Mouse (Mus musculus) kidney, embryonic 15.5 days (tissue): ENCODE measurements at regions not wholly inside any gene's neighbourhood (a gene's known extent, or its start where the extent isn't known, plus 50 kb on each side); places are given as distances from the start of the nearest gene placed in this dataset.
"Not testable (repeated sequence)": the region's sequence is repeated elsewhere in the genome, so short reads cannot be mapped to it uniquely, and the experiment has no call there.

Experiments
- ATAC-seq: fragments of 200-750 bp; cut with Nextera tagmentation; replicated peaks from 2 replicates; pipeline ENCODE4 v1.8.0; 2017; ENCODE audit warnings: moderate TSS enrichment; ENCODE audit not compliant: low FRiP score
- H3K27ac ChIP-seq: fragments of 300-500 bp; sonication (generic); 2 replicates; pipeline ENCODE4 v1.5.1; 2015; ENCODE audit warnings: mild to moderate bottlenecking, inconsistent platforms
- H3K27me3 ChIP-seq: fragments of 300-500 bp; sonication (generic); 2 replicates; pipeline ENCODE4 v1.6.1; 2015; ENCODE audit warnings: inconsistent platforms
- H3K36me3 ChIP-seq: fragments of 300-500 bp; sonication (generic); 2 replicates; pipeline ENCODE4 v1.6.1; 2015; ENCODE audit warnings: inconsistent platforms
- H3K4me1 ChIP-seq: fragments of 300-500 bp; sonication (generic); 2 replicates; pipeline ENCODE4 v1.6.1; 2015; ENCODE audit warnings: inconsistent platforms
- H3K4me2 ChIP-seq: fragments of 300-500 bp; sonication (generic); 2 replicates; pipeline ENCODE4 v1.6.1; 2015; ENCODE audit warnings: moderate library complexity, mild to moderate bottlenecking, inconsistent platforms
- H3K4me3 ChIP-seq: fragments of 300-500 bp; sonication (generic); replicated peaks from 2 replicates; pipeline ENCODE4 v1.5.1; 2015; ENCODE audit warnings: mild to moderate bottlenecking, inconsistent platforms
- H3K9ac ChIP-seq: fragments of 300-500 bp; sonication (generic); 2 replicates; pipeline ENCODE4 v1.6.1; 2015; ENCODE audit warnings: mild to moderate bottlenecking, inconsistent platforms
- H3K9me3 ChIP-seq: fragments of 300-500 bp; sonication (generic); replicated peaks from 2 replicates; pipeline ENCODE4 v1.6.1; 2016; ENCODE audit warnings: inconsistent platforms
- WGBS: fragments of 180-500 bp; shearing (Covaris S2); methylation state at CpG from one replicate; pipeline ENCODE4 v1.1.7; 2015; ENCODE audit warnings: mixed read lengths; 5-methylcytosine and 5-hydroxymethylcytosine counted together

- not testable (repeated sequence) for H3K4me2 ChIP-seq, H3K4me1 ChIP-seq, H3K4me3 ChIP-seq, H3K27ac ChIP-seq, H3K27me3 ChIP-seq, H3K9ac ChIP-seq, H3K36me3 ChIP-seq, ATAC-seq, H3K9me3 ChIP-seq
- 59% methylated on average over 3 of the region's 3 CpGs for WGBS
Measured at GRCm38 (mm10) chr3:59563486-59564006, 166.0 kb upstream of the Gm5538 start.

DNA sequence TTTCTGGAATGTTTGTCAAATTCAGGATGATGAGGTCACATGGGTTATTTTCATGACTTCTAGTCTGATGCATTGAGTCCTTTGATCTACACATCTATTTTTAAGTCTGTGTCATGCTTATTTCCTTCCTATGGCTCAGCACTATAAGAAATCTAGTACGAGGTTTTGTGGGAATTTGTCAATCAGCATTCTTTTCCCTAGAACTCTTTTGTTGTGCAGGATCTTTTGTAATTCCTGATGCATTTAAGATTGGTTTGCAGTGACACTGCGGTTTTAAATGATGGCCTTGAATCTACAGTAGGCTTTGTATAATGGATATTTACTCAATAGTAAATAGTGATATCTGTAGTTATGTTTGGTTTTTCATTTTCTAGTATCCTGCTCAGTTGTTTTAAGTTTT lies 187.0 kb upstream of the Gm5538 start:
- no peak overlapping the region for H3K4me2 ChIP-seq
- no peak overlapping the region for H3K27ac ChIP-seq
- H3K9ac ChIP-seq, result no peak overlapping the region
- H3K4me1 ChIP-seq, result no peaks in the 10 kb centered on the region
- no peak for ATAC-seq
- WGBS, result 67% methylated on average over 2 of the region's 2 CpGs
- no peaks in the 10 kb centered on the region for H3K27me3 ChIP-seq
- H3K36me3 ChIP-seq, result no peaks in the 10 kb centered on the region
- no peak overlapping the region for H3K4me3 ChIP-seq
- no peaks in the 10 kb centered on the region for H3K9me3 ChIP-seq

GRCm38 (mm10) chr3:59540547-59540946 lies 189.0 kb upstream of the Gm5538 start:
- not testable (repeated sequence) for H3K4me3 ChIP-seq, ATAC-seq, H3K36me3 ChIP-seq, H3K4me1 ChIP-seq, H3K27me3 ChIP-seq, H3K27ac ChIP-seq, H3K4me2 ChIP-seq, H3K9ac ChIP-seq, H3K9me3 ChIP-seq

DNA sequence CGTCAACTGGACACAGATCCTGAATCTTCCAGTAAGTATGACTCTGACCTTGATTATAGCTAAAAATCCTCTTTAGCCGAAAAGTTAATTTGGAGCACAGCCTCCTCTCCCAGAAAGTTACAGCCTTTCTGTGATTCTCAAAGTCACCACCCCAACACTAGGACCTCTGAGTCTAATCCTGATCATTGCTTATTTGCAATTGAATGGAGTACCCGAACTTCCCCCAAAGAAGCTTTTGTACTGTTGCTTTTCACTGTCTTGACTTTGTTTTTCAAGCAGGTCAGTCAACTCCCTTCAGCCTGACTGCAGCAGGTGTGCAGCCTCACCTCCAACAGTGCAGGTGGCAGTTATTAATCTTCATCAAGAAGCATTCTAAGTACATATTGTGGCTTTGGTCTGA lies 189.7 kb upstream of the Gm5538 start:
- H3K27ac ChIP-seq, ATAC-seq, H3K9ac ChIP-seq, H3K4me3 ChIP-seq, H3K36me3 ChIP-seq, H3K4me1 ChIP-seq, H3K4me2 ChIP-seq, H3K9me3 ChIP-seq, H3K27me3 ChIP-seq: not testable (repeated sequence)
- 92% methylated on average over 3 of the region's 3 CpGs for WGBS

DNA sequence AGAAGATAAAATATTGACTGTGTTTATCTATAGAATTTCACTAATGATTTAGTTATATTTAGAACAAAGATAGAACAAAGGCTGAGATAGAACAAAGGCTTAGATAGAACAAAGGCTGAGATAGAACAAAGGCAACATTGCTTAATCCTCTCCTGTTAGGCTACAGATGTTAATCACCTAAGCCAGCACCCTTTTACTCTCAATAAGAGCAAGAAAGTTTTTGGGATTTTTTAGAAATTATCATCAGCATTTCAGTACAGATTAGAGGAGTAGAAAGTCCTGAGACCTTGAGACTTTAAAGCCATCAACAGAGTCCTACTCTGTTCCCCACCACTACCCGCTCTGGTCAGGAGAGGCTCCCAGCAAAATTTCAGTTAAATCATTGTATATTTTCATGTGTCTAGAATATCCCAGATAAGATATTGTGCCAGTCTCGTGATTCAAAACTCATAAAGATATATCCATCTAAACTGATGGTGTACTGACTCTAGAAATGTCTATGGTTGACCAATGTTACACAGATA lies 187.2 kb upstream of the Igsf10 start:
- Histone ChIP-seq H3K9me3 (no peaks in the 10 kb centered on the region), H3K27me3 (no peaks in the 10 kb centered on the region), H3K4me1 (no peaks in the 10 kb centered on the region), H3K4me2 (no peak overlapping the region), H3K4me3 (no peak overlapping the region), H3K27ac (no peak overlapping the region), H3K36me3 (no peaks in the 10 kb centered on the region), H3K9ac (no peak overlapping the region)
- ATAC-seq, result no peak
- 83% methylated on average over 2 of the region's 2 CpGs for WGBS

DNA sequence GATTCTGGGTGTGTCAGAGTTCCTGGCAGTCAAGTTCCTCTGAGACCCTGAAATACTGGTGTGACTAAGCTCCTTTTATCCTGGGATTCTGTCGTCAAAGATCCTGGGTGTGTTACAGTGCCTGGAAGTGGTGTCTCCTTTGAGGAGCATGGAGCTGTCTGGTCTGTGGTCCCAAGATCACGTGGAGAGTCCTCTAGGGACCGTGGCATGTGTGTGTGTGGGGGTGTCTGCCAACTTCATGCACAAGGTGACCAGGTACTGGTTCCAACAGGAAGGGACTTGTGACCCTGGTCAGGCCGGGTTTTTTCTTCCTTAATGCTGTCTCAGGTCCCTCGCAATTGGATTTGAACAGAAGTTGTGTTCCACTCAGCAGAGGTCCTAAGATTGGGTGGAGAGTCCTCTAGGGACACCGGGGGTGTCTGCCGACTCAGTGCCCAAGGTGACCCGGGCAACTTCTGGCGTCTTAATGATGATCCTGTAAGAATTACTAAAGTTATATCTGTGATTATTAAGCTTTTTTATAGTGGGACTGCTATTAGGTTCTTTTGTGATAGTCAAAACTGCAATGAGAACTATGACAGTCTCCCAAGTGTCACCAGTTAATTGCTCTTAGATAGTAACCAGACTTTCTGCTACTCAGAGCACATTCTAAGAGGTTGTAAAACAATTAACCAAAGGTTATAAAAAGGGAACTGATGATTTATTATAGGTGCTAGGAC lies 186.6 kb upstream of the Igsf10 start:
- Histone ChIP-seq H3K4me1 (no peaks in the 10 kb centered on the region), H3K9ac (no peak overlapping the region), H3K36me3 (no peaks in the 10 kb centered on the region), H3K27ac (no peak overlapping the region), H3K4me2 (no peak overlapping the region), H3K4me3 (no peak overlapping the region), H3K9me3 (no peaks in the 10 kb centered on the region), H3K27me3 (no peaks in the 10 kb centered on the region)
- 74% methylated on average over 9 of the region's 9 CpGs for WGBS
- no peak for ATAC-seq

DNA sequence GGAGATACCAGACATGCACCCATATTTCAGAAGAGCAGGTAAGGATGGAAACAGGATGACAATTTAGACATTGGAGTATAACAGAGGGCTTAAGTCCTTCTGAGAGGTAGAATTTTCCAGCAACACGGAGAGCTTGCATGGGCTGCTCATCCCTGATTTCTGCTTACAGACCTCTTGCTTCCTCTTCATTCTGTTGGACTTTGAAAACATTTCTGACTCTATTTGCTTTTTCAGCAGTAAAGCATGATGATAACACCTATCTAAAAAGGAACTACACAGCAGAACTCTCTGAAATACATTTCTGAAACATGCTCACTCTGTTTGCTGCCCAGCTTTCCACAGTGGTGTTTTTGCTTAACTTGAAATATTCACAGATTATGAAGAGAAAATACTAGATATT lies 176.6 kb upstream of the Igsf10 start:
- Histone ChIP-seq H3K9me3 (no peaks in the 10 kb centered on the region), H3K36me3 (no peaks in the 10 kb centered on the region), H3K9ac (no peak overlapping the region), H3K4me1 (no peaks in the 10 kb centered on the region), H3K27ac (no peak overlapping the region), H3K4me2 (no peak overlapping the region), H3K4me3 (no peak overlapping the region), H3K27me3 (no peaks in the 10 kb centered on the region)
- no peak for ATAC-seq
- WGBS, result 90% methylated on average over 1 of the region's 1 CpGs

DNA sequence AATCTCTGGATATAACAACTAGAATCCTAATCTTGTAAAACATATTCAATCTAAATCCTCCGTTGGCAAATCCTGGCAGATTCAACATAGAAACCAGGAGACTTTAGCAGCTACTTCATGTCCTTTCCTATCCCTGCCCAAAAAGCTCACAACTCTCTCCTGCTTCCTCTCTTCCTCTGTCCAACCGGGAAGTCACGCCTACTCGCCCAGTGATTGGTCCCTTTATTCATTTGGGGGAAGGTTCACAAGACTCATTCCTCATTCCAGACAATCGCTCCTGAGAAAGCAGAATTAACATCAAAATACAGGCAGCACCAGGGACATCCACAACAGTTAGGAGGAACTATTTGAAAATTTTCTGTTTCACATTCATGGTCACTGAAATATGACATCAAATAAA lies 133.9 kb upstream of the Igsf10 start:
- no peak overlapping the region for H3K4me3 ChIP-seq
- no peaks in the 10 kb centered on the region for H3K27me3 ChIP-seq
- H3K4me1 ChIP-seq, result no peaks in the 10 kb centered on the region
- no peak overlapping the region for H3K9ac ChIP-seq
- peak; percentile 62; the same call in 1 of the 2 replicates for ATAC-seq
- H3K9me3 ChIP-seq, result no peaks in the 10 kb centered on the region
- H3K27ac ChIP-seq, result no peak overlapping the region
- H3K36me3 ChIP-seq, result no peaks in the 10 kb centered on the region
- 16% methylated on average over 5 of the region's 5 CpGs for WGBS
- no peak overlapping the region for H3K4me2 ChIP-seq

DNA sequence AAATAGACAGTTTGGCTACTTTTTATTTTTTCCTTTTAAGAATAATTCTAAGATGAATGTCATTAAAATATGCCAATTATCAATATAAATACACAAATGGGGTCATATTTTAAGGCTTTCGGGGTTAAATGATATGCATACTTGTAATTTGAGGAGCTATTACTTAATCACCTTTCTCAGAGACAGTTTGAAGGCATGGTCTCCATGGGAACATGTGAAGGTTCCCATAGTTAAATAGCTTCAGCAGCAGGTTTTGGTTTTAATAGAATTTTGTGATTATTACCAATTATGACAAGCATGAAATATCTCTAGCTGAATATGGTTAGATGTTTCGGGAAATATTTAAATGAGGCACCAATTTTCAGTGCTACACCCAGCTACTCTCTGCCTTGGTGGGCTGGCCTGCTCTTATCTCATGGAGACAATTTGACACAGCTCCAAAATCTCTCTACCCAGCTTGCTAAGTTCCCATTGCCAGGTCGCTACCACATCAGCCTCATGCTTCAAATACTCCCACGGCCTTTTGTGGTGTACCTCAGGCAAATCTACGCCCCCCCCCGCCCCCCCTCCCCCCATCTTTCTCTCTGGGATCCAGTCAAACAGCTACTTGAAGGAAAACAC lies 133.4 kb upstream of the Igsf10 start:
- H3K4me3 ChIP-seq, result no peak overlapping the region
- no peak overlapping the region for H3K9ac ChIP-seq
- H3K36me3 ChIP-seq, result no peaks in the 10 kb centered on the region
- whole genome bisulfite sequencing, result 45% methylated on average over 6 of the region's 6 CpGs
- H3K27ac ChIP-seq, result no peak overlapping the region
- no peak for ATAC-seq
- H3K4me2 ChIP-seq, result no peak overlapping the region
- H3K9me3 ChIP-seq, result no peaks in the 10 kb centered on the region
- no peaks in the 10 kb centered on the region for H3K27me3 ChIP-seq
- H3K4me1 ChIP-seq, result no peaks in the 10 kb centered on the region

- H3K27me3 ChIP-seq, result no peaks in the 10 kb centered on the region
- WGBS, result 60% methylated on average over 1 of the region's 1 CpGs
- H3K27ac ChIP-seq, result no peak overlapping the region
- H3K9me3 ChIP-seq, result no peaks in the 10 kb centered on the region
- H3K4me3 ChIP-seq, result no peak overlapping the region
- H3K36me3 ChIP-seq, result no peaks in the 10 kb centered on the region
- H3K4me2 ChIP-seq, result no peak overlapping the region
- H3K9ac ChIP-seq, result no peak overlapping the region
- ATAC-seq, result no peak
- H3K4me1 ChIP-seq, result no peaks in the 10 kb centered on the region
Measured at GRCm38 (mm10) chr3:59468956-59469355, 124.8 kb upstream of the Igsf10 start.

DNA sequence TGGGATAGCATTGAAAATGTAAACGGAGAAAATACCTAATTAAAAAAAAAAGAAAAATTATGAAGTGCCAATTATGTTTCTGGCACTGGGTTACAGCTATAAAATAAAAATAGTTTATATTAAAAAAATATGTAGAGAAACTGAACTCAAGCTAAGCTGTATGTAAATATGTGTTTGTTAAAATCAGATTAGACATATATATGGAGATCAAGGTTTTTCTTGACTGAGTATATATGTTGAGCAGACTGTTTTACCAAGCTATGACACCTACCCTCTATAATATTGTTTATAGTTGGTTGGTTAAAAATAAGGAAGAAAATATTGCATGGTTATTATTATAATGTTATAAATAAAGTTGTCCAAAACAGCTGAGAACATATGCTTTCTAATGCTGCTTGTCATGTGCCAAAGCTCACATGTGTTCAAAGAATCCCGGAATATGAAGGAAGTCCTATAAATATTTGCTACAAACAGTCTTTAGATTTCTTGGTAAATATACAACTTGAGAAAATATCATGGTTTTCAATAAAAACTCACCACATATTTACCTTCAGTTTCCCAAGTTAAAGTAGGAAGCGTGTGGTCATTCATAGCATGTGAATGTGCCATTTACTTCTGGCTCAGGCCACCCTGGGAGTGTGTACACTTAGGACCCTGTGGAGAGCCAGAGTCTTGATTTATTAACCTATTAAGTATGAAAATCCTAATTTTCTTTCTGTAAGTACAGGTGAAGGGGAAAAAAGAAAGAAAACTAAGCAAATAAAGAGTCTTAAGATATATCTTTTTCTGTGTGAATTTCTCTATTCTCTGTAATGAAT lies 118.4 kb upstream of the Igsf10 start:
- H3K4me1 ChIP-seq, result no peaks in the 10 kb centered on the region
- no peak for ATAC-seq
- H3K27me3 ChIP-seq, result no peaks in the 10 kb centered on the region
- H3K4me3 ChIP-seq, result no peak overlapping the region
- 83% methylated on average over 3 of the region's 3 CpGs for WGBS
- H3K4me2 ChIP-seq, result no peak overlapping the region
- H3K27ac ChIP-seq, result no peak overlapping the region
- H3K9ac ChIP-seq, result no peak overlapping the region
- no peaks in the 10 kb centered on the region for H3K9me3 ChIP-seq
- no peaks in the 10 kb centered on the region for H3K36me3 ChIP-seq

GRCm38 (mm10) chr3:59456938-59457337 lies 112.7 kb upstream of the Igsf10 start:
- no peak for ATAC-seq
- no peak overlapping the region for H3K4me3 ChIP-seq
- no peak overlapping the region for H3K9ac ChIP-seq
- no peaks in the 10 kb centered on the region for H3K27me3 ChIP-seq
- 85% methylated on average over 1 of the region's 1 CpGs for WGBS
- H3K36me3 ChIP-seq, result no peaks in the 10 kb centered on the region
- H3K9me3 ChIP-seq, result no peaks in the 10 kb centered on the region
- H3K27ac ChIP-seq, result no peak overlapping the region
- H3K4me2 ChIP-seq, result no peak overlapping the region
- no peaks in the 10 kb centered on the region for H3K4me1 ChIP-seq
